Mouse (Mus musculus) heart, postnatal 36 days (tissue): ENCODE measurements around the gene Mfsd8. TPM values are rescaled to one million over a fixed set of nuclear protein-coding genes. Genes with fewer than 3 reads are reported as not detected.
"Not testable (repeated sequence)": the region's sequence is repeated elsewhere in the genome, so short reads cannot be mapped to it uniquely, and the experiment has no call there.

Experiments
- DNase-seq, 2 experiments: peaks; one replicate each; pipeline ENCODE4 v3.0.0; 2021 to 2022
- intact Hi-C: fragments of 180-260 bp; cut with DNase I; formaldehyde crosslinking; loops from one replicate; pipeline ENCODE4 v1.15.1; 2025
- total RNA-seq, 2 experiments: library from RNA; stranded (reverse); gene quantifications; 2 replicates each; pipeline ENCODE4 v1.2.3; 2021

Mfsd8 gene
- total RNA-seq, result 10 to 100 TPM; 18.4 to 19.5 TPM

GRCm38 (mm10) chr3:40846473-40846956, at the start of gene Mfsd8:
TSS of gene Mfsd8 (minus strand) at chr3:40846886.
- peak; percentile 91 to 94 for DNase-seq
- intact Hi-C loops, result loop anchor here (5.0 kb wide), 1 partner anchor 44 kb away; the partner anchor contains the start of gene Plk4

DNA sequence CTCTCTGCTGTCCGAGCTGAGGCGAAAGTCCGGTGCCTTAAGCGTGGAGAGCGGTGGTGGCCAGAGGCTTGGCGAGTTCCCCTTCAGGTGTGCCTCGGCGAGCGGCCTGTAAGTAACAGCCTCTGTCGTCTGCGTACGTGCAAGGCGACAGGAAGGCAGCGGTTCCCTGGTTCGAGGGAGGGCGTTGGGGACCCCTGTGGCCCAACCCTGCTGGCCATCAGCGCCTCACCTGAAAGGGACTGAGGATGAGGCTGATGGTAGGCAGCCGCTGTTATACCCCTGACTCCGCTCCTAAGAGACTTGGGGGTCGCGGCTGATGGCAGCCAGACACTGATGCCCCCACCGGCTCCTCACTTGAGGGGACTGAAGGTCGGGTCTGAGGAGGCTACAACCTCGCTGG, 47.6 kb upstream of the Mfsd8 start:
- peak; percentile 20 to 36 for DNase-seq
- intact Hi-C loops, result loop anchor here (2.0 to 5.0 kb wide), 2 partner anchors 54 to 188 kb away; partner anchors contain the start of genes Larp1b and Pgrmc2

DNA sequence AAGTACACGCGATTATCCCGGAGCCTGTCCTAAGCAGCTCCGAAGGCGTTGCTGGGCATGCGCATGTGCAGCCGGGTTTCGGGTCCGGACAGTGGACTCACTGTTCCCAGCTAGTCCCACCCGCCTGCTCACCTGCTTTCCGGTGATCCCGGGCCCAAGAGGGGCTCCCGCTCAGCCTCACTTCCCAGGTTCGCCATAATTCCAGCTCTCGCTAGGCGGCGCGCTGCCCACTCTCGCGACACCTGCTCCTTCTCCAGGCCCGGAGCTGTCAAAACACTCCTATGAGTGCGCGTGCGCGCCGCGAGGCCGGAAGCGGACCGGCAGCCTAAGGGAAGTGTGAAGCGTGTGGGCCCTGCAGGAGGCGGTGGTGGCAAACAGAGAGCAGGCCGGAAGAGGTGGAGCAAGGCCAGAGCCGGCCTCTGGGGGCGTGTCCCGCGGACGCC, 47.2 kb upstream of the Mfsd8 start:
- intact Hi-C loops, result loop anchor here (2.0 to 5.0 kb wide), 2 partner anchors 55 to 188 kb away; partner anchors contain the start of genes Larp1b and Pgrmc2
- peak; percentile 95 for DNase-seq

- DNase-seq, intact Hi-C loops: not testable (repeated sequence)
Measured at GRCm38 (mm10) chr3:40853123-40853738, 6.5 kb upstream of the Mfsd8 start.

- not testable (repeated sequence) for DNase-seq
- intact Hi-C loops, result loop anchor here (1.0 to 5.0 kb wide), 2 partner anchors 46 to 99 kb away; partner anchors contain the start of gene Plk4
Measured at GRCm38 (mm10) chr3:40847936-40848335, 1.2 kb upstream of the Mfsd8 start.

DNA sequence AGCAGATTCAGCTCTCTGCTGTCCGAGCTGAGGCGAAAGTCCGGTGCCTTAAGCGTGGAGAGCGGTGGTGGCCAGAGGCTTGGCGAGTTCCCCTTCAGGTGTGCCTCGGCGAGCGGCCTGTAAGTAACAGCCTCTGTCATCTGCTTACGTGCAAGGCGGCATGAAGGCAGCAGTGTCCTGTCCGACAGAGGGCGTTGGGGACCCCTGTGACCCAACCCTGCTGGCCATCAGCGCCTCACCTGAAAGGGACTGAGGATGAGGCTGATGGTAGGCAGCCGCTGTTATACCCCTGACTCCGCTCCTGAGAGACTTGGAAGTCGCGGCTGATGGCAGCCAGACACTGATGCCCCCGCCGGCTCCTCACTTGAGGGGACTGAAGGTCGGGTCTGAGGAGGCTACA, 332 bp upstream of the Mfsd8 start:
- intact Hi-C loops, result loop anchor here (5.0 kb wide), 1 partner anchor 45 kb away; the partner anchor contains the start of gene Plk4
- peak; percentile 48 to 64 for DNase-seq

DNA sequence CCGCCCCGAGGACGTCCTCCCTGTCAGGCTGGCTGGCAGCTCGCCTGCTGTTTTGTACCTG, 101 bp upstream of the Mfsd8 start, which contains the start of gene Abhd18:
Abhd18 (plus strand) TSS at position 14 of the 61 bp plus-strand sequence.
- not testable (repeated sequence) for DNase-seq
- intact Hi-C loops, result loop anchor here (5.0 kb wide), 1 partner anchor 44 kb away; the partner anchor contains the start of gene Plk4

- intact Hi-C loops, result loop anchor here (5.0 kb wide), 1 partner anchor 43 kb away; the partner anchor contains the start of gene Plk4
- DNase-seq, result peak in 1 of 2 experiments; percentile 2
Measured at GRCm38 (mm10) chr3:40845521-40845920, 1.2 kb downstream of the Mfsd8 start.

GRCm38 (mm10) chr3:40813275-40813674, 33.4 kb downstream of the Mfsd8 start:
- intact Hi-C loops, result no loop called here
- DNase-seq, result no peak

- no peak for DNase-seq
- intact Hi-C loops, result no loop called here
Measured at GRCm38 (mm10) chr3:40809894-40810293, 36.8 kb downstream of the Mfsd8 start.

DNA sequence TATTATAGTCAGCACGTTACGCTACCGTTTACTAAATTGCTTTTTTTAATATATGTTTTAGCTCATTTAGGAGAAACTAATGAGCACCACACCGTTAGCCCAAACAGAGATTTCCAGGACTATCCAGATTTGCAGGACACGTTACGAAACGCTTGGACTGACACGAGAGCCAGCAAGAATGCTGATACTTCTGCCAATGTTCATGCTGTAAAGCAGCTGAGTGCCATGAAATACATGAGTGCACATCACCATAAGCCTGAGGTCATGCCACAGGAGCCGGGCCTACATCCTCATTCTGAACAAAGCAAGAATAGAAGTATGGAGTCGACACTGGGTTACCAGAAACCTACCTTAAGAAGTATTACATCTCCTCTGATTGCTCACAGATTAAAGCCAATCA, 38.0 kb downstream of the Mfsd8 start:
- intact Hi-C loops, result no loop called here
- no peak for DNase-seq

- intact Hi-C loops, result no loop called here
- no peak for DNase-seq
Measured at GRCm38 (mm10) chr3:40806871-40807270, 39.8 kb downstream of the Mfsd8 start.

DNA sequence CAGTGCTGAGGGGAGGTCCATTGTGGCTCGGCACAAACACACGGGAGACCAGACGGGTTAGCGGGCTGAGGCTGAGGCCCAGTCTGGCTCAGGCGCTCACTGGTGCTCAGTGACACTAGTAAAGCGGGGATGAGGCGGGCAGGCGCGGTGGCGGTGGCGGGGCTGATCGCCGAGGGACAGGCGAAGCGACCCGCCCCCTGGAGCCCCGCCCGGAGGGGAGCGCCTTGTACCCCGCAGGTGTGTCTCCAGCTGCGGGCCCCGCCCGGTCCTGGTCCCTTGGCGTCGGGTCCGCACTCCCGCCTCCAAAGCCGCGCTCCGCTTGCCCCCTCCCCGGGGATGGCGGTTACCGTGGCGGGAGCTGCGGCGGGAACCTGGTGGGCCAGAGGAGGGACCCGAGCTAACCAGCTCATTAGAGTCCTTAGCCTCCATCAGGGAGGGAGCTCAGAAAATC, 46.3 kb downstream of the Mfsd8 start:
- intact Hi-C loops, result loop anchor here (5.0 kb wide), 1 partner anchor 47 kb away; the partner anchor contains the start of genes Abhd18 and Mfsd8
- no peak for DNase-seq

DNA sequence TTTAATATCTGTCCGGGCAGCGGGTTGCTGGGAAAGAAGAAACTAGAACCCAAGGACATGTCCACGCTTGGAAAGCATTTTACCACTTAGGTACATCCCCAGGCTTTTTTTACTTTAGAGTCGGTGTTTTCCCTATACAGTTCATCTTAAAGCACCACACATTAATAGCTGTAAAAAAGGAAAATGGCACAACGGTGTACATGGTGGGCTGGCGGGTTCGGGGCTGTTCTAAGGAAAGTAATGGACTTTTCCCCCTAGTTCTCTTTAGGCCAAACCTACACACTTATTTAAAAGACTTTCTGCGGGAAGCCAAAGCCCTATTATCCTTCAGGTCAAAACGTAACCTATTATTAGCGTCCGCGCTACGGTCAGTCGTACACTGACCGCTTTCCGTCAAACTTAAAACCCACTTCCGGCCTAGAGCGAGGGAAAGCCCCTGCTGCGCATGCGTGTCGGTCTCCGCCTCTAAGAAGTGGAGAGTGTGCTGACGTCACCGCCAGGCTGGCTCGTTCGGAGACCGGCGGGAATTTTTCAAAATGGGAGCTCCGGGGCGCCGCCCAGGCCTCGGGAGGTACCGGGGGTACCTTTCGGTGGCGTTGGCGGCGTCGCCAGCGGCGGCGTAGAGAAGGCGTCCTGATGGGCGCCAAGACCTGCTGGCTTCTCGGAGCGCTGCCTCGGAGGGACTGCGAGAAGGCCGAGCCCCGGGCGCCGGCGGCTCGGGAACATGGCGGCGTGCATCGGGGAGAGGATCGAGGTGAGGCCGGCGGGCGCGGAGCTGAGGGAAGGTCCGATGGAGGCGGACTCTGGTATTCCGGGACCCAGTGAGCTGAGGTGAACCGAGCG, 46.9 kb downstream of the Mfsd8 start, which contains the start of gene Plk4:
Plk4 (plus strand) TSS at position 490 of the 843 bp plus-strand sequence.
- intact Hi-C loops, result loop anchor here (5.0 kb wide), 1 partner anchor 48 kb away; the partner anchor contains the start of genes Abhd18 and Mfsd8
- DNase-seq, result peak; percentile 94 to 96

DNA sequence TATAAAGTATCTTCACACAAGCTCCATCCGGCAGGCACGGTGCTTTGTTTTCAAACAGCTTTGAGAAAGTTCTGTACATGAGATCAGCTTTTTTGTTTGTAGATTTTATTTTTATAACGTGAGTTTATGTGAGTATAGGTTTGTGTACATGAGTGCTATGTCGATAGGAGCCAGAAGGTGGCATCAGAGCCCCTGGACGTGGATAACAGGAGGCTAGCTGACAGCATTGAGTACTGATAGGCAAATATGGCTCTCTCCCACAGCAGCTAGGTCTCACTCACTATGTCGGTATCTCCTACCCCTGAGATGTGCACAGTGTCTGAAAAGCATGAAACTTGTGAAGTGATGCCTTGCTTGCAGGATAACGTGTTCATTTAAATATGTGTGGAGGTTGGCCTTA, 48.2 kb downstream of the Mfsd8 start:
- intact Hi-C loops, result no loop called here
- peak; percentile 14 to 38 for DNase-seq

DNA sequence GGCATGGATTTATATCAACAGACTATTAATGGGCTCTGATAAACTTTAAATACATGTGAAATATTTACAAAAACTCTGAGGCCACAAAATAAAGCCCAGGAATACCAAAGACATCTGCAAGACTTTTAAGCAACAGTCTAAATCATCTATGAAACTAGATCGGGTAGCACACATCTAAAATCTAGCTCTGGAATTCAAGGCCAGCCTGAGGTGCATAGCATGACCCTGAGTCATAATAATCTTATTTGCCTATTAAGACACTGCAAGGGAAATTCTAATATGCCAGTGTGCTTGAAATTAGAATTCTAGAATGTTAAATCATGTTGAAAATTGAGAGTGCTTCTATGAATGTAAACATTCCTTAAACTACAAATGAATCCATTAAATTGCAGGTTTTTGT, 48.6 kb downstream of the Mfsd8 start:
- no peak for DNase-seq
- intact Hi-C loops, result no loop called here

GRCm38 (mm10) chr3:40793783-40794182, 52.9 kb downstream of the Mfsd8 start:
- intact Hi-C loops, result no loop called here
- DNase-seq, result no peak
